Mouse (Mus musculus) mesoderm, embryonic 11.5 days (tissue): ENCODE measurements around the gene Pja2.
"Not testable (repeated sequence)": the region's sequence is repeated elsewhere in the genome, so short reads cannot be mapped to it uniquely, and the experiment has no call there.

Source experiments
- DNase-seq: peaks from one replicate; pipeline ENCODE4 v3.0.0-alpha.2; 2012; ENCODE audit warnings: low read depth, low spot score

Gene Pja2

DNA sequence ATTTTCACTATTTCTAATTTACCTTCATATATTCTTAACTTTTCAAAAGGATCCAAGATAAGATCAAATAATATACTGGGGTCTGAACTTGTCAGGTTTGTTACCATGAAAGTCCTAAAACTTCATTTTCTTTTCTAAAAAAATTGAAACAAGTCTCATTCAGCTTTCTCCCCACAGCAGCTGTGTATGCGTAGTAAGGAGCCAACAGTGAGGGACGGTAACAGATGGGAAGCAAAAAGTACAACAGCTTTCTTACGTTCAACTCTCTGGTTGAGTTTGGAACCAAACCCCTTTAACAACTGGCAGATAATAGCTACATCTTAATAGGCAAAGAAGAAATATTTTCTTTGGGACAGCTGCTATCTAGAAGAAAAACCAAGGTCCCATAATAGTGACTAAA, 50.3 kb downstream of the Pja2 start:
- DNase-seq, result not testable (repeated sequence)

DNA sequence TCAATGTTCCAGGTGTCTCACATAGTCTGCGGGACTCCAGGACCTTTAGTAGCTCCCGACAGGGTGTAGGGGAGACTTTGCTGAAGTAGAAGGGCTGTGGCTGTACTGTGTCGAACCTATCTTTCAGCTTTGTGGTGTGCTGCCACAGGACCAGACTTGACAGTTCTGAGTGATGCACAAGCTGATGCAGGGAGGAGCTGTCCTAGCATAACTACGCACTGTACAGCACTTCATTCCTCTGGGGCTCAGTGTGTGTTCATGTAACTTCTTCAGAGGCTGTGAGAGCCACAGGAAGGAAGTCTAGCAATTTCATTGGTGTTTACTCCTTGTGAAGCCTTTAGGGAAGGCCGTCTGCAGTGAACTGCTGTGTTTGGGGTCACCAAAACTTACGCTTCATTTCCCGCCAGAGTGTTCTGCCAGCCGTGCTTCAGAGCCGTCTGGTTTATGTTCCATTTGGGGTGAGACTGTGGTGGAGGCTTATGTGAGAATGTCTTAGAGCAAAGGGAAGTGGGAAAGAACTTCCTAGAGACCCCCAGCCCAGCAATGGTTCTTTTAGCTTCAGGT, 54.0 kb downstream of the Pja2 start:
- peak; percentile 31 for DNase-seq

DNA sequence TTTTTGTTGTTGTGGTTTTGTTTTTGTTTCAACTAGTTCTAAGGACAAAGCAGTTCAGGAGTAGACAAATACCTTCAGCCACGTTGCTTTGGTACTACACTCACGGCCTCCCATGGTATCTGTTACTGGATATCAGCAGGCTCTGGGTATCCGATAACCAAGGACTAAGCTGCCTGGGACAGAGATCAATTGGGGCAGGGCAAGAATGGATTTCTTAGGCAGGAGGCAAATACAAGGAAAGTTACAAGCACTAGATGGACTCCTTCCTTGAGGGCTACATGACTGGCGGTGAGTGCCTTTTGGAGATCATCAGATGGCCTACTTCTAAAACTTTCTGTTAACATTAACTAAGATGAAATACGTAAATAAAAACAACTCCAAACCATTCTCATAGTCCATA, 55.0 kb downstream of the Pja2 start:
- DNase-seq, result no peak

DNA sequence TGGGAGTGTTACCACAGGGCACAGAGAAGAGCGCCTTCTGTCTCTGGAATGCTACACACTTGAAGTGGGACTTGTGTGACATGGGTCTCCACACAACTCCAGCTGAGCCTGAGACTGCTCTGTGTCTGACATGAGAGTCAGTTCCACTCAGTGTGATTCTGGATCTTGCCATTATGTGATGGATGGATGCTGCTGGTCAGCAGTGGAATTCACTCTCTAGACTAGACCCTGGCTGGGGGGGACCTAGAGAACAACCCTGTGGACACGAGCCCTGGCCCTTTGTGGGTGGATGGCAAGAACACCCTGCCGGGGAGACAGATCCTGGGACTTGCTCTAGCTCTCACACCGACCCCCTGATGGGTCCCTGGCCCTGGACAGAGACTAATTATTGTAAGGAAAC, 56.5 kb downstream of the Pja2 start:
- no peak for DNase-seq

DNA sequence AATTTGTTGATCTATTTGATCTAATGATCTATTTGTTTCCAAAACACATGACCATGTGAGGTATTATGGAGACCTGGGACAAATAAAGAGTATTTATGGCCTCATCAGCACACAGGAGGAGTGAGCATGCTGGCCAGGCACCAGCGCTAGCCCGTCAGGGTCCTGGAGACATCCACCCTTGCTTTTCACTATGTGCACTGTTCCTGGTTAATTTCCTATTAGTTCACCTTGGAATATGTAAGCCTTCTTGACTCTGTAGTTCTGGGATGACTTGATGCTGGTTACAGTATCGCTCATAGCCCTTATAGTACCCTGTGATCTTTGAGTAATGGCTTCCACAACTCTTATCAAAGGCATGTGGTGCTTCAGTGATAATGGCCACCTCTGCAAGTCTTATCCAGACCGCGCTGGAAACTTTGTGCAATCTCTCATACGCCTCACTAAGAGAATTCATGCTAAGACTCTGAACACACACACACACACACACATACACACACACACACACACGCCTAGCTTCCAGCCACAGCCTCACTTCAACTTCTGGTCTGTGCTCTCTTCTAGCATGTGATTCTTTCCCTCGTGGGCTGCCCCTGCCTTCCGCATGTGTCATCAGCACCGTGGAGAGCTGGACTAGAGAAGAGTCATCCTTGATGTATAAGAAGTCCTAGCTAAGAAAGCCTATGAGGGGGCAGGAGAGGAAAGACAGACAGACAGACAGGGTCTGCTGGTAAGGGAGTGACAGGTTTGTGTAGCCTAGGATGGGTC, 57.2 kb downstream of the Pja2 start:
- DNase-seq, result no peak

DNA sequence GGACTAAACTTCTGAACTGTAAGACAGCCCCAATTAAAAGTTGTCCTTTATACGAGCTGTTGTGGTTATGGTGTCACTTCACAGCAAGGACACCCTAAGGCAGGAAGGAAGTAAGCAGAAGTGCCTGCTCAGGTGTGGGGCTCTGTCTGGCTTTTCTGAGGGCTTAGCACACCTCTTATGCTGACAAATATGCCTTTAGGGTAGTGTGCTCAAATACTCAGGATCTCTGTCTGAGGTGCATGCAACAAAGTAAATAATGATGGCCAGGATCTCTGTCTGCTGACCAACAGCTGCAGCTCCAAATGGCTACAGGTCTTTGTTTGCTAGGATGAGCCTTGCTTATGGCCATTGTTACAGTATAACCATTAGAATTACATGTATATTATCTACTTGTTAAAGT, 71.1 kb downstream of the Pja2 start:
- no peak for DNase-seq

DNA sequence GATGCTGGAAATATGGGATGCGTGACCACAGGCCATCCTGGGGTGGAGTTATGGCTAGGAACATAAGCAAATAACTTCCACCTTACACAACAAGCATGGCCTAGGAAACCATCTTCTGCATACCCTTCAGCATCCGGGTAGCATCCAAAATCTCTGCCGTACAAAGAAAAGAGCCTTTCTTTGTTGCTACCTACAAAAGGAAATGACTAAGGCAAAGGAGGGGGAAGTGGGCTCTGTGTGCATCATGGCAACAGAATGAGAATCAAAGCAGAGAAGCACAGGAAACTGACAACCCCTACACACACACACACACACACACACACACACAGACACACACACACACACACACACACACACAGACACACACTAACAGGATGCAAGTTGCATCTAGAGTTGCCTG, 83.5 kb downstream of the Pja2 start:
- DNase-seq, result no peak

DNA sequence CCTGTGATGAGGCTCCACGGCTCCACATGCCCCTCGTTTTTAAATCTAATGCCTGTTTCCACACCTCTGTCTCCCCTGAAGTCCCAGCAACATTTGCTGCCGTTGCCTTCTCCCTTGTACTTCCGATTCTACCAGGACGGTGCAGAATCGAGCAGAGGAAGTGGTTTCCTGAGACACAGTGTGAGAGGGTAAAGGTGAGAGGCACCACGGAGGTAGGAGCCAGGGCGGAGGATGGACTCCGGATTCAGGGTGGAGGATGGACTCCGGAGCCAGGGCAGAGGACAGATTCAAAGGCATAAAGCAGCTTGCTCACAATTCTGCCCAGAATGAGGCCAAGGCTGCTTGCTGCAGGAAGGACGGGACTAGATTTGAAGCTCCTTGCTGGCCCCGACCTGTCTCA, 88.8 kb downstream of the Pja2 start:
- DNase-seq, result no peak

DNA sequence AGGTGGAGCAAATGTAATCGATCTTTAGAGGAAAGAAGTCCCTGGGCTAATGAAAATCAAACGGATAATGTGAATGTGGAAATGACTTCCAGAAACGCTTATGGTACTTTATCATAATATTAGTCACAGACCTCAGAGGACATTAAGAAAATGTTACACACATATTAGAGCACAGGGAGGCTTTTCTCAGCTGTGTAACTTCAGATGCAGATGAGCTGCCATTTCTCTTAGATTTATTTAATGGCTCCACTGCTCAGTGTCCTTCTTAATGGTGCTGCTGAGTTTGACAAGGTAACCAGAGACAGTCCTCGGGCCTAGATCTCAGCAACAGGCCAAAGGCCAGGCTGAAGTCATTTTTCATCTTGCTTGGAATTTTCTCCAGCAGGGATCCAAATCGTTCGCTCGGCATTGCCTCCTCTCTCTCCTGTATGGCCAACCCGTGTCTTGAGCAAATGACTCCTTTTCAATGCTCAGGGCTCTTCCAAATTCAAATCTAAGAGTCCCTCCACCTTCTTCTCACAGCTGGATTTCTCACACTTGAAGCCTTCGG, 89.3 kb downstream of the Pja2 start:
- DNase-seq, result peak; percentile 74

DNA sequence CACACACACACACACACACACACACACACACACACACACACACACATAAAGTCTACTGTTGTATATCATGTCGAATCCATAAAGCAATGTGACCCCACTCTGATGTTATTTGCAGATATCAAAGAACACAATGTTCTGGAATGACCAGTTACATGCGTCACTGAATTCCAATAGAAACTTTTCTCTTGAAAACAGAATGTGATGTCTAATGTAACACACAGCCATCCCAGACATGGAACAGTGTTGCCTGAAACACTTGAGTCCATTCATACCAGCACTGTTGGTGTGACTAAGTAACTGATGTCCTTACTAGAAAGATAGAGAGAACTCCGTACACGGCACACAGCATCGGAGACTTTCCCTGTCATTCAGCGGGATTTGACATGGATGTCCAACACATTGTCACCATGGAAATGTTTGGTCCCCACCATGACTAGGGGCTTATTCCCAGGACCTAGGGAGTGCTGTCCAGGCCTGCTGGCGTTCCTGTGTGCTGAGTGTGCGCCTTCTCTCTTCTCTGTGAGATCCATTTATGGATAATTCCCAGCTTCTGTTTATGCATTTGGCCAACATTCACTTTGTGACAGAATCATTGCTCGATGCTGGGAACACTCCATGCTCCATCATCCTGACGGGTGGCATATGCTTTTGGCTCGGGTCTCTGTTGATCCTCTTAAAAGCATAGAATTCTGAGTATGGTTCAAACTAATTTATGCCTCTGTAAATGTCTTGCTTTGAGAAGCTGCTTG, 90.0 kb downstream of the Pja2 start:
- DNase-seq, result peak; percentile 33

DNA sequence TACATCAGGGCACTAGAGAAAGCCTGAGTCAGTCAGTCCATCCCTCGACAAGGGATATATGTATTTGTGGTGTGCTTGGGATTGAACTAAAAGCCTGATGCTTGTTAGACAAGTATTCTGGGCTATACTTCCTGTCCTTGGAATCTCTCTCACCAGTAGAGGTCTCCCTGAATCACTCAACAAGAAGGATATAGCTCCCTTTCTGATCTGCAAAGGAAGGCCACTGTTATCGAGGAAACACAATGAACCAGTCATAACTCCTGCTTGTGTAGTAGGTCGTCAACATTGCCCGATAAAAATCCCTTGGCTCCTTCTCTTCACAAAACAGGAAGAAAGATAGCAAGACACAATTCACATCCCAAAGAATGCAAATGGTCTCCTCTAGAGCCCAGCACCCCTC, 99.6 kb downstream of the Pja2 start:
- DNase-seq, result no peak

DNA sequence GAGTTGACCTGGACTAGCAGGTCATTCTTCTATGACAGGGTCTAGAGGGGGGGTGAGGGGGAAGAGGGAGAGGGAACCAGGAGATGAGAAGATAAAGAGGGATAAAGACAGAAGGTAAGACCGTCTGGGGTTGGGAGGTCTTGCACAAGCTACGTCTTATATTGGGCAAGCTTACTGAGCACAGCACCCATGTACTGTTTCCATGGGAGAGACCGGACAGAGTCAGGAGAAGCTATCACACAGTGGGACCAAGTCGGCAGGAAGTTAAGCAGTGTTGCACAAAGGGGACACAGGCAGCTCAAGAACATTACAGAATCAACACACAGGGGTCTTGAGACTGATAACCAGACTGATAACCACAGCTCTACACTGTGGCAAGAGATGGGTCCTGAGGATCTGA, 100.1 kb downstream of the Pja2 start:
- not testable (repeated sequence) for DNase-seq

DNA sequence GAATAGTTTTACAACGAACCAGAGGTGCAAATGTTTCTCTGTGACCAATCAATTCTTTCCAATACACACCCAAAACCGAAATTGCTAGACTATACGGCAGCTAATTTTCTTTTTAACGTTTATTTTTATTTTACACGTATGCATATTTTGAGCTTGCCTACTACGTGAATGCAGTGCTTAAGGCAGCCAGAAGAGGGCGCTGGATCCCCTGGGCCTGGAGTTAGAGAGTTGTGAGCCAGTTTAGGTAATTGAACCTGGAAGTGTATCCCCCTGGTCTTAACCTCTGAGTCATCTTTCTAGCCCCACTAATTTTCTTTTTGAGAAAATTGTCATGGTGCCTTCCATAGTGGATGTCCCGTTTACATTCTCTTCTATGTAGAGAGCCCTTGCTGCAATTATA, 100.5 kb downstream of the Pja2 start:
- no peak for DNase-seq
